Mouse (Mus musculus) hindbrain, embryonic 11.5 days (tissue): ENCODE measurements at regions not wholly inside any gene's neighbourhood (a gene's known extent, or its start where the extent isn't known, plus 50 kb on each side); places are given as distances from the start of the nearest gene placed in this dataset.

Source experiments
- ATAC-seq: fragments of 200-750 bp; cut with Nextera tagmentation; 2 replicates; pipeline ENCODE4 v1.8.0; 2017; ENCODE audit warnings: mild to moderate bottlenecking, moderate TSS enrichment, moderate library complexity; ENCODE audit not compliant: low FRiP score
- DNase-seq: peaks from one replicate; pipeline ENCODE4 v3.0.0-alpha.2; 2015; ENCODE audit warnings: low spot score
- H3K27ac ChIP-seq: fragments of 300-500 bp; sonication (generic); 2 replicates; pipeline ENCODE4 v1.5.1; 2014; ENCODE audit warnings: mild to moderate bottlenecking, low read depth, low read length
- H3K27me3 ChIP-seq: fragments of 300-500 bp; sonication (generic); 2 replicates; pipeline ENCODE4 v1.6.1; 2014; ENCODE audit warnings: mild to moderate bottlenecking, low read length, moderate library complexity, mixed read lengths; ENCODE audit not compliant: control insufficient read depth, insufficient read depth
- H3K36me3 ChIP-seq: fragments of 300-500 bp; sonication (generic); 2 replicates; pipeline ENCODE4 v1.6.1; 2014; ENCODE audit warnings: mild to moderate bottlenecking, low read length, moderate library complexity, mixed read lengths; ENCODE audit not compliant: control insufficient read depth, insufficient read depth
- H3K4me1 ChIP-seq: fragments of 300-500 bp; sonication (generic); replicated peaks from 2 replicates; pipeline ENCODE4 v1.6.1; 2014; ENCODE audit warnings: low read length, mixed read lengths; ENCODE audit not compliant: control insufficient read depth, insufficient read depth
- H3K4me2 ChIP-seq: fragments of 300-500 bp; sonication (generic); replicated peaks from 2 replicates; pipeline ENCODE4 v1.6.1; 2014; ENCODE audit warnings: mild to moderate bottlenecking, low read depth, low read length
- H3K4me3 ChIP-seq: fragments of 300-500 bp; sonication (generic); 2 replicates; pipeline ENCODE4 v1.5.1; 2014; ENCODE audit warnings: low read depth, low read length
- H3K9ac ChIP-seq: fragments of 300-500 bp; sonication (generic); 2 replicates; pipeline ENCODE4 v1.6.1; 2014; ENCODE audit warnings: low read depth, low read length
- H3K9me3 ChIP-seq: fragments of 300-500 bp; sonication (generic); 2 replicates; pipeline ENCODE4 v1.6.1; 2016; ENCODE audit warnings: low read length; ENCODE audit not compliant: control insufficient read depth
- WGBS: fragments of 180-500 bp; shearing (Covaris S2); extraction: QIAGEN DNeasy Blood & Tissue Kit; methylation state at CpG from one replicate; pipeline ENCODE4 v1.1.7; 2014; 5-methylcytosine and 5-hydroxymethylcytosine counted together

- peak overlapping the region; percentile 62; the same call in 1 of the 2 replicates for H3K27ac ChIP-seq
- H3K9ac ChIP-seq, result no peak overlapping the region
- ATAC-seq (no peak), DNase-seq (no peak)
- no peaks in the 10 kb centered on the region for H3K9me3 ChIP-seq
- WGBS, result 80% methylated on average over 12 of the region's 12 CpGs
- no peaks in the 10 kb centered on the region for H3K36me3 ChIP-seq
- H3K4me1 ChIP-seq, result peaks cover 2% of the 10 kb centered on the region; the same call in 1 of the 2 replicates
- H3K4me3 ChIP-seq, result no peak overlapping the region
- H3K4me2 ChIP-seq, result no peak overlapping the region
- no peaks in the 10 kb centered on the region for H3K27me3 ChIP-seq
Measured at GRCm38 (mm10) chr13:28554143-28554830, 297.0 kb downstream of the Gm11361 start.

- Histone ChIP-seq H3K9ac (no peak overlapping the region), H3K4me1 (peaks cover 2% of the 10 kb centered on the region; the same call in 1 of the 2 replicates), H3K36me3 (no peaks in the 10 kb centered on the region), H3K9me3 (no peaks in the 10 kb centered on the region), H3K27me3 (no peaks in the 10 kb centered on the region), H3K4me3 (no peak overlapping the region), H3K27ac (peak overlapping the region; percentile 62; the same call in 1 of the 2 replicates), H3K4me2 (no peak overlapping the region)
- DNase-seq (peak; percentile 45), ATAC-seq (peak; percentile 66)
- 38% methylated on average over 10 of the region's 10 CpGs for WGBS
Measured at GRCm38 (mm10) chr13:28552974-28553750, 295.8 kb downstream of the Gm11361 start.

- DNase-seq (no peak), ATAC-seq (no peak)
- Histone ChIP-seq H3K9ac (no peak overlapping the region), H3K27me3 (no peaks in the 10 kb centered on the region), H3K4me3 (no peak overlapping the region), H3K27ac (no peak overlapping the region), H3K4me2 (no peak overlapping the region), H3K36me3 (no peaks in the 10 kb centered on the region), H3K9me3 (no peaks in the 10 kb centered on the region), H3K4me1 (peaks cover 2% of the 10 kb centered on the region; the same call in 1 of the 2 replicates)
- WGBS, result 82% methylated on average over 6 of the region's 6 CpGs
Measured at GRCm38 (mm10) chr13:28551555-28551954, 294.2 kb downstream of the Gm11361 start.

- no peaks in the 10 kb centered on the region for H3K36me3 ChIP-seq
- WGBS, result 83% methylated on average over 1 of the region's 1 CpGs
- ATAC-seq (peak; percentile 25; the same call in 1 of the 2 replicates), DNase-seq (no peak)
- no peaks in the 10 kb centered on the region for H3K9me3 ChIP-seq
- H3K9ac ChIP-seq, result no peak overlapping the region
- no peak overlapping the region for H3K4me3 ChIP-seq
- H3K4me2 ChIP-seq, result no peak overlapping the region
- H3K27ac ChIP-seq, result no peak overlapping the region
- H3K4me1 ChIP-seq, result 0 out of 2 replicates have a peak, but pooled peaks cover 4% of the 10 kb centered on the region
- H3K27me3 ChIP-seq, result no peaks in the 10 kb centered on the region
Measured at GRCm38 (mm10) chr13:28545797-28546196, 288.5 kb downstream of the Gm11361 start.

GRCm38 (mm10) chr13:28545337-28545736, 288.0 kb downstream of the Gm11361 start:
- H3K4me3 ChIP-seq, result no peak overlapping the region
- WGBS, result 44% methylated on average over 2 of the region's 2 CpGs
- H3K9me3 ChIP-seq, result no peaks in the 10 kb centered on the region
- H3K36me3 ChIP-seq, result no peaks in the 10 kb centered on the region
- DNase-seq, result no peak
- H3K4me2 ChIP-seq, result no peak overlapping the region
- H3K27ac ChIP-seq, result no peak overlapping the region
- H3K27me3 ChIP-seq, result no peaks in the 10 kb centered on the region
- 0 out of 2 replicates have a peak, but pooled peaks cover 4% of the 10 kb centered on the region for H3K4me1 ChIP-seq
- peak; percentile 15; the same call in 1 of the 2 replicates for ATAC-seq
- H3K9ac ChIP-seq, result no peak overlapping the region

GRCm38 (mm10) chr13:28544819-28545180, 287.5 kb downstream of the Gm11361 start:
- H3K9ac ChIP-seq, result no peak overlapping the region
- DNase-seq (no peak), ATAC-seq (no peak)
- H3K4me3 ChIP-seq, result no peak overlapping the region
- H3K4me1 ChIP-seq, result 0 out of 2 replicates have a peak, but pooled peaks cover 4% of the 10 kb centered on the region
- no peaks in the 10 kb centered on the region for H3K27me3 ChIP-seq
- H3K9me3 ChIP-seq, result no peaks in the 10 kb centered on the region
- H3K36me3 ChIP-seq, result no peaks in the 10 kb centered on the region
- no peak overlapping the region for H3K4me2 ChIP-seq
- 65% methylated on average over 2 of the region's 2 CpGs for WGBS
- H3K27ac ChIP-seq, result peak overlapping the region; percentile 58; the same call in 1 of the 2 replicates

- DNase-seq (peak; percentile 63), ATAC-seq (peak; percentile 77)
- Histone ChIP-seq H3K4me2 (peak overlapping the region; percentile 5; the same call in 1 of the 2 replicates), H3K4me3 (no peak overlapping the region), H3K4me1 (0 out of 2 replicates have a peak, but pooled peaks cover 4% of the 10 kb centered on the region), H3K27ac (peak overlapping the region; percentile 67), H3K36me3 (no peaks in the 10 kb centered on the region), H3K9ac (no peak overlapping the region), H3K9me3 (no peaks in the 10 kb centered on the region), H3K27me3 (no peaks in the 10 kb centered on the region)
- 10% methylated on average over 15 of the region's 17 CpGs for WGBS
Measured at GRCm38 (mm10) chr13:28544003-28544818, 286.9 kb downstream of the Gm11361 start.

- WGBS, result 92% methylated on average over 3 of the region's 3 CpGs
- H3K27me3 ChIP-seq, result no peaks in the 10 kb centered on the region
- H3K4me1 ChIP-seq, result 0 out of 2 replicates have a peak, but pooled peaks cover 4% of the 10 kb centered on the region
- H3K4me3 ChIP-seq, result no peak overlapping the region
- ATAC-seq, result no peak
- H3K36me3 ChIP-seq, result no peaks in the 10 kb centered on the region
- no peak overlapping the region for H3K27ac ChIP-seq
- no peaks in the 10 kb centered on the region for H3K9me3 ChIP-seq
- H3K9ac ChIP-seq, result no peak overlapping the region
- H3K4me2 ChIP-seq, result no peak overlapping the region
- DNase-seq, result no peak
Measured at GRCm38 (mm10) chr13:28541607-28542006, 284.3 kb downstream of the Gm11361 start.
